Mouse (Mus musculus): ENCODE results near the gene Per1.

DNA sequence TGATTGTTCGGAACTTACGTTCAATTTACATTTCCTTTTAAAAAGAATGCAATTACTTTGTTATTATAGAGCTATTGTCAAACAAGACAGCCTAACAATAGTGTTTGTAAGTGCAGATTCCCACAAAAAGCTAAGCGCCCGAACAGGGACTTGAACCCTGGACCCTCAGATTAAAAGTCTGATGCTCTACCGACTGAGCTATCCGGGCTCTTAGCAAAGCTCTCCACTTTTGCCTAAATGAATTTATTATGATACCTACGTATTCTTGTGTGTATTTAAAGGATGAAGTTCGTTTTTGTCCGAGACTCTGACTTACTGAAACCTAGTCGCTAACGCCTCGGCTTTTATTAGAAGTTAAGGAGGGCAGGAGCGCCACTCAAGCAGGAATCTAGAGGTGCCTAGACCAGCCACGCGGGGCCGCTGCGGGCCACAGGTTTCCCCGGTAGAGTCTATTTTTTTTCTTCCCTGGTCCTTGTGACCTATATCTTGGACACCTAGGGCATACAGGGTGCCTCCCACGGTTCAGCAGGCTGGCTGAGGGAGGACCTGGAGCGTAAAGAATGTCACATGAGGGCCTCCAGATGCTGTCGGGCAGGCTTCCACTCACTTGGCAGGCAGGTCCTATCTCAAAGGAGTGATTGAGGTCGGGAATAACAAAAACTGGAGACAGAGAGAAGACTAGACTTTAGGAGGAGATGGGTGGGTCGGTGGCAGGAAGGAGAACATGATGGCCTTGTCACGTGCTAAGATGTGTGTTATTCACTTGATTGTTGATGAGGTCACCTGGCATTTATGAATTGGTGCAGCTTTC is 30.2 kb downstream of the Per1 start:
- TF ChIP-seq GATA1 (IDR thresholded peaks at IDR 0.05; ENCODE audit: borderline replicate concordance, low read length) = no peak
- no peak for TF ChIP-seq FLI1 (IDR thresholded peaks at IDR 0.05; ENCODE audit: low read length)
